Mouse (Mus musculus) hematopoietic multipotent progenitor cell, adult 10-12 weeks (in vitro differentiated cells): ENCODE measurements around the gene Golga4. TPM values are rescaled to one million over a fixed set of nuclear protein-coding genes. Genes with fewer than 3 reads are reported as not detected.

ENCODE experiments used
- polyA plus RNA-seq: library from polyadenylated mRNA; stranded (reverse); fragments of >175 nt; gene quantifications from 2 replicates; pipeline ENCODE4 v1.2.3, GENCODE M21; 2012; ENCODE audit warnings: low replicate concordance

The Golga4 gene
- 12.4 and 15.8 TPM in 2 replicates for polyA plus RNA-seq

GRCm38 (mm10) chr9:118506020-118506403, at the start of gene Golga4:
Gene Golga4, plus strand, starts transcription at chr9:118506267.

GRCm38 (mm10) chr9:118477961-118478360, 28.1 kb upstream of the Golga4 start, which contains the start of gene Eomes:
Gene Eomes, plus strand, starts transcription at chr9:118478212.

GRCm38 (mm10) chr9:118606148-118606816, 100.2 kb downstream of the Golga4 start, which contains the start of gene Itga9:
Gene Itga9, plus strand, starts transcription at chr9:118606690.

Other genes with a start within 250 kb of the Golga4 start
- 23.5 and 81.3 TPM in 2 replicates for gene Eomes, start 28.1 kb upstream of the Golga4 start, polyA plus RNA-seq
- 4.2 and 6.4 TPM in 2 replicates for gene Itga9, start 100.4 kb downstream of the Golga4 start, polyA plus RNA-seq